Mouse (Mus musculus): ENCODE data around the gene Utp15. TPM values are rescaled to one million over a fixed set of nuclear protein-coding genes. Genes with fewer than 3 reads are reported as not detected.
A peak's percentile ranks its signal among the peaks of the same experiment; 100 is the strongest.

The Utp15 gene
- polyA plus RNA-seq (2014; fragmentation: Nextera tagmentation; extraction: Ambion mirVana), result 43.0 and 46.5 TPM in 2 replicates

GRCm38 (mm10) chr13:98262636-98263457 lies at the start of gene Utp15, which contains the start of gene Ankra2:
TSS of gene Utp15 (minus strand) at chr13:98263041.
TSS of gene Ankra2 (plus strand) at chr13:98263074.
- H3K27me3 ChIP-seq (ENCODE audit: control insufficient read depth, insufficient read depth, low read length), result no peaks in the 10 kb centered on the region
- peak within 1 kb of the TSS; percentile 76 for H3K4me2 ChIP-seq (ENCODE audit: low read depth, low read length, severe bottlenecking)
- H3K9ac ChIP-seq (ENCODE audit: low read length), result peak within 1 kb of the TSS; percentile 77
- peak within 1 kb of the TSS; percentile 90 for H3K27ac ChIP-seq (ENCODE audit: low read depth, low read length)
- peak within 1 kb of the TSS; percentile 76 for H3K4me3 ChIP-seq (ENCODE audit: low read depth, low read length)
- 0% methylated on average over 71 of the region's 71 CpGs for WGBS
- H3K36me3 ChIP-seq (ENCODE audit: control insufficient read depth, insufficient read depth, low read length), result no peaks in the 10 kb centered on the region; the same call in 1 of the 2 replicates
- ATAC-seq (replicated peaks; ENCODE audit: low FRiP score) (peak; percentile 98), DNase-seq (ENCODE audit: low spot score) (peak; percentile 99)
- no peaks in the 10 kb centered on the region for H3K9me3 ChIP-seq (ENCODE audit: control insufficient read depth, low read length)
- peaks cover 9% of the 10 kb centered on the region; the same call in 1 of the 2 replicates for H3K4me1 ChIP-seq (replicated peaks; ENCODE audit: control insufficient read depth, insufficient read depth, low read length)

GRCm38 (mm10) chr13:98311597-98311996 lies 48.8 kb upstream of the Utp15 start:
- no peak overlapping the region for H3K27ac ChIP-seq (ENCODE audit: low read depth, low read length)
- no peak overlapping the region for H3K9ac ChIP-seq (ENCODE audit: low read length)
- peaks cover 7% of the 10 kb centered on the region; the same call in 1 of the 2 replicates for H3K4me1 ChIP-seq (replicated peaks; ENCODE audit: control insufficient read depth, insufficient read depth, low read length)
- DNase-seq (ENCODE audit: low spot score), result no peak
- no peak overlapping the region for H3K4me3 ChIP-seq (ENCODE audit: low read depth, low read length)
- WGBS, result 95% methylated on average over 5 of the region's 5 CpGs
- no peaks in the 10 kb centered on the region for H3K9me3 ChIP-seq (ENCODE audit: control insufficient read depth, low read length)
- no peak for ATAC-seq (replicated peaks; ENCODE audit: low FRiP score)
- H3K4me2 ChIP-seq (ENCODE audit: low read depth, low read length, severe bottlenecking), result no peak overlapping the region
- peaks cover 14% of the 10 kb centered on the region for H3K36me3 ChIP-seq (ENCODE audit: control insufficient read depth, insufficient read depth, low read length)
- H3K27me3 ChIP-seq (ENCODE audit: control insufficient read depth, insufficient read depth, low read length), result no peaks in the 10 kb centered on the region

- peaks cover 14% of the 10 kb centered on the region for H3K36me3 ChIP-seq (ENCODE audit: control insufficient read depth, insufficient read depth, low read length)
- H3K9me3 ChIP-seq (ENCODE audit: control insufficient read depth, low read length), result no peaks in the 10 kb centered on the region
- no peak for ATAC-seq (replicated peaks; ENCODE audit: low FRiP score)
- DNase-seq (ENCODE audit: low spot score), result no peak
- H3K9ac ChIP-seq (ENCODE audit: low read length), result no peak overlapping the region
- no peak overlapping the region for H3K4me2 ChIP-seq (ENCODE audit: low read depth, low read length, severe bottlenecking)
- 82% methylated on average over 4 of the region's 4 CpGs for WGBS
- H3K4me1 ChIP-seq (replicated peaks; ENCODE audit: control insufficient read depth, insufficient read depth, low read length), result no peaks in the 10 kb centered on the region
- H3K4me3 ChIP-seq (ENCODE audit: low read depth, low read length), result no peak overlapping the region
- no peaks in the 10 kb centered on the region for H3K27me3 ChIP-seq (ENCODE audit: control insufficient read depth, insufficient read depth, low read length)
- H3K27ac ChIP-seq (ENCODE audit: low read depth, low read length), result no peak overlapping the region
Measured at GRCm38 (mm10) chr13:98308724-98309123, 45.9 kb upstream of the Utp15 start.

GRCm38 (mm10) chr13:98308004-98308403 lies 45.2 kb upstream of the Utp15 start:
- WGBS, result 87% methylated on average over 5 of the region's 5 CpGs
- ATAC-seq (replicated peaks; ENCODE audit: low FRiP score), result no peak
- Histone ChIP-seq H3K9me3 (ENCODE audit: control insufficient read depth, low read length) (no peaks in the 10 kb centered on the region), H3K9ac (ENCODE audit: low read length) (no peak overlapping the region), H3K4me2 (ENCODE audit: low read depth, low read length, severe bottlenecking) (no peak overlapping the region), H3K27me3 (ENCODE audit: control insufficient read depth, insufficient read depth, low read length) (no peaks in the 10 kb centered on the region), H3K4me1 (replicated peaks; ENCODE audit: control insufficient read depth, insufficient read depth, low read length) (no peaks in the 10 kb centered on the region), H3K36me3 (ENCODE audit: control insufficient read depth, insufficient read depth, low read length) (peaks cover 10% of the 10 kb centered on the region), H3K4me3 (ENCODE audit: low read depth, low read length) (no peak overlapping the region), H3K27ac (ENCODE audit: low read depth, low read length) (no peak overlapping the region)
- no peak for DNase-seq (ENCODE audit: low spot score)

GRCm38 (mm10) chr13:98306852-98307475 lies 44.1 kb upstream of the Utp15 start:
- 63% methylated on average over 14 of the region's 14 CpGs for WGBS
- no peaks in the 10 kb centered on the region for H3K9me3 ChIP-seq (ENCODE audit: control insufficient read depth, low read length)
- no peak overlapping the region for H3K4me2 ChIP-seq (ENCODE audit: low read depth, low read length, severe bottlenecking)
- no peak overlapping the region for H3K9ac ChIP-seq (ENCODE audit: low read length)
- ATAC-seq (replicated peaks; ENCODE audit: low FRiP score), result no peak
- H3K36me3 ChIP-seq (ENCODE audit: control insufficient read depth, insufficient read depth, low read length), result peaks cover 6% of the 10 kb centered on the region
- DNase-seq (ENCODE audit: low spot score), result no peak
- no peak overlapping the region for H3K4me3 ChIP-seq (ENCODE audit: low read depth, low read length)
- no peaks in the 10 kb centered on the region for H3K4me1 ChIP-seq (replicated peaks; ENCODE audit: control insufficient read depth, insufficient read depth, low read length)
- no peaks in the 10 kb centered on the region for H3K27me3 ChIP-seq (ENCODE audit: control insufficient read depth, insufficient read depth, low read length)
- no peak overlapping the region for H3K27ac ChIP-seq (ENCODE audit: low read depth, low read length)

- Histone ChIP-seq H3K27ac (ENCODE audit: low read depth, low read length) (no peak overlapping the region), H3K9ac (ENCODE audit: low read length) (no peak overlapping the region), H3K36me3 (ENCODE audit: control insufficient read depth, insufficient read depth, low read length) (peaks cover 5% of the 10 kb centered on the region), H3K4me2 (ENCODE audit: low read depth, low read length, severe bottlenecking) (no peak overlapping the region), H3K4me1 (replicated peaks; ENCODE audit: control insufficient read depth, insufficient read depth, low read length) (no peaks in the 10 kb centered on the region), H3K4me3 (ENCODE audit: low read depth, low read length) (no peak overlapping the region), H3K27me3 (ENCODE audit: control insufficient read depth, insufficient read depth, low read length) (no peaks in the 10 kb centered on the region), H3K9me3 (ENCODE audit: control insufficient read depth, low read length) (no peaks in the 10 kb centered on the region)
- ATAC-seq (replicated peaks; ENCODE audit: low FRiP score) (no peak), DNase-seq (ENCODE audit: low spot score) (no peak)
- 43% methylated on average over 5 of the region's 5 CpGs for WGBS
Measured at GRCm38 (mm10) chr13:98306393-98306792, 43.6 kb upstream of the Utp15 start.

GRCm38 (mm10) chr13:98305257-98305656 lies 42.4 kb upstream of the Utp15 start:
- no peaks in the 10 kb centered on the region for H3K4me1 ChIP-seq (replicated peaks; ENCODE audit: control insufficient read depth, insufficient read depth, low read length)
- no peak overlapping the region for H3K4me2 ChIP-seq (ENCODE audit: low read depth, low read length, severe bottlenecking)
- WGBS, result 87% methylated on average over 9 of the region's 9 CpGs
- H3K4me3 ChIP-seq (ENCODE audit: low read depth, low read length), result no peak overlapping the region
- no peaks in the 10 kb centered on the region for H3K9me3 ChIP-seq (ENCODE audit: control insufficient read depth, low read length)
- H3K9ac ChIP-seq (ENCODE audit: low read length), result no peak overlapping the region
- no peak for ATAC-seq (replicated peaks; ENCODE audit: low FRiP score)
- no peaks in the 10 kb centered on the region for H3K27me3 ChIP-seq (ENCODE audit: control insufficient read depth, insufficient read depth, low read length)
- no peak overlapping the region for H3K27ac ChIP-seq (ENCODE audit: low read depth, low read length)
- peaks cover 2% of the 10 kb centered on the region; the same call in 1 of the 2 replicates for H3K36me3 ChIP-seq (ENCODE audit: control insufficient read depth, insufficient read depth, low read length)
- no peak for DNase-seq (ENCODE audit: low spot score)

- Histone ChIP-seq H3K27ac (ENCODE audit: low read depth, low read length) (no peak overlapping the region), H3K4me3 (ENCODE audit: low read depth, low read length) (no peak overlapping the region), H3K36me3 (ENCODE audit: control insufficient read depth, insufficient read depth, low read length) (no peaks in the 10 kb centered on the region), H3K27me3 (ENCODE audit: control insufficient read depth, insufficient read depth, low read length) (no peaks in the 10 kb centered on the region), H3K9me3 (ENCODE audit: control insufficient read depth, low read length) (peaks cover 2% of the 10 kb centered on the region; the same call in 1 of the 2 replicates), H3K4me1 (replicated peaks; ENCODE audit: control insufficient read depth, insufficient read depth, low read length) (no peaks in the 10 kb centered on the region), H3K9ac (ENCODE audit: low read length) (peak overlapping the region; percentile 44; the same call in 1 of the 2 replicates), H3K4me2 (ENCODE audit: low read depth, low read length, severe bottlenecking) (0 out of 2 replicates have a peak overlapping the region, but pooled peaks have one; percentile 26)
- WGBS, result 56% methylated on average over 21 of the region's 21 CpGs
- DNase-seq (ENCODE audit: low spot score) (peak; percentile 92), ATAC-seq (replicated peaks; ENCODE audit: low FRiP score) (peak; percentile 70)
Measured at GRCm38 (mm10) chr13:98298833-98299758, 36.3 kb upstream of the Utp15 start.

Data from forebrain, embryonic 11.5 days (tissue).